Mouse (Mus musculus) liver, embryonic 14.5 days (tissue): ENCODE data around the gene Gm42420. TPM values are rescaled to one million over a fixed set of nuclear protein-coding genes. Genes with fewer than 3 reads are reported as not detected.

Experiments used
- ATAC-seq: fragments of 200-750 bp; cut with Nextera tagmentation; 2 replicates; pipeline ENCODE4 v1.8.0; 2017; ENCODE audit warnings: moderate number of reproducible peaks, mild to moderate bottlenecking, moderate library complexity; ENCODE audit not compliant: insufficient read depth
- DNase-seq, 3 experiments: peaks; one replicate each; pipeline ENCODE4 v3.0.0-alpha.2; 2012 to 2013; ENCODE audit warnings: low read depth in 3 of 3, low spot score in 3 of 3
- H3K27ac ChIP-seq: fragments of 300-500 bp; sonication (generic); 2 replicates; pipeline ENCODE4 v1.5.1; 2014; ENCODE audit warnings: moderate library complexity, mild to moderate bottlenecking, control low read depth, inconsistent platforms
- H3K27me3 ChIP-seq: fragments of 300-500 bp; sonication (generic); 2 replicates; pipeline ENCODE4 v1.6.1; 2014; ENCODE audit warnings: mild to moderate bottlenecking, low read length, moderate library complexity; ENCODE audit not compliant: control insufficient read depth, insufficient read depth
- H3K36me3 ChIP-seq: fragments of 300-500 bp; sonication (generic); replicated peaks from 2 replicates; pipeline ENCODE4 v1.6.1; 2014; ENCODE audit warnings: low read depth; ENCODE audit not compliant: control insufficient read depth, insufficient read depth
- H3K4me1 ChIP-seq, 2 experiments: fragments of 200-500 bp in 1 of 2; fragments of 300-500 bp in 1 of 2; sonication (generic) in 1 of 2; replicated peaks; 2 replicates each; pipeline ENCODE4 v1.6.1; 2012 to 2014; ENCODE audit warnings: antibody characterized with exemption in 1 of 2, inconsistent platforms in 1 of 2, low read length in 1 of 2; ENCODE audit not compliant: control insufficient read depth in 2 of 2, insufficient read depth in 2 of 2
- H3K4me2 ChIP-seq: fragments of 300-500 bp; sonication (generic); 2 replicates; pipeline ENCODE4 v1.6.1; 2014; ENCODE audit warnings: low read depth, mild to moderate bottlenecking, control low read depth, moderate library complexity
- H3K4me3 ChIP-seq, 2 experiments: fragments of 200-500 bp in 1 of 2; fragments of 300-500 bp in 1 of 2; sonication (generic) in 1 of 2; 2 replicates each; pipeline ENCODE4 v1.5.1; 2012 to 2014; ENCODE audit warnings: low read depth in 2 of 2, low read length in 2 of 2, mild to moderate bottlenecking in 2 of 2, control low read depth in 1 of 2, inconsistent platforms in 1 of 2, moderate library complexity in 1 of 2; ENCODE audit not compliant: insufficient read depth in 1 of 2
- H3K9ac ChIP-seq: fragments of 300-500 bp; sonication (generic); replicated peaks from 2 replicates; pipeline ENCODE4 v1.6.1; 2014; ENCODE audit warnings: mild to moderate bottlenecking, control low read depth, moderate library complexity
- H3K9me3 ChIP-seq: fragments of 300-500 bp; sonication (generic); 2 replicates; pipeline ENCODE4 v1.6.1; 2016; ENCODE audit warnings: low read length, mixed read lengths; ENCODE audit not compliant: control insufficient read depth
- CTCF ChIP-seq: IDR thresholded peaks from 2 replicates; pipeline ENCODE4 v1.5.1; 2016; ENCODE audit warnings: antibody characterized with exemption, low read depth, control low read depth
- EP300 ChIP-seq: IDR thresholded peaks from 2 replicates; pipeline ENCODE4 v1.6.1; 2016; ENCODE audit warnings: antibody characterized with exemption, low read depth
- WGBS: fragments of 180-500 bp; shearing (Covaris S2); extraction: QIAGEN DNeasy Blood & Tissue Kit; methylation state at CpG from one replicate; pipeline ENCODE4 v1.1.7; 2014; ENCODE audit not compliant: insufficient replicate concordance; 5-methylcytosine and 5-hydroxymethylcytosine counted together
- polyA plus RNA-seq, 2 experiments: library from polyadenylated mRNA; depleted of rRNA in 1 of 2; stranded (reverse) in 1 of 2; unstranded in 1 of 2; fragments of >200 nt; fragmentation: Nextera tagmentation in 1 of 2; extraction: Ambion mirVana in 1 of 2; gene quantifications; 2 replicates each; pipeline versions ENCODE4 v1.2.1 to v1.2.3; 2012 to 2014

Gm42420 gene
- polyA plus RNA-seq, 2 experiments, result 1.6 to 2.1 TPM

- H3K36me3 ChIP-seq, result no peaks in the 10 kb centered on the region
- WGBS, result 52% methylated on average over 3 of the region's 3 CpGs
- H3K27me3 ChIP-seq, result no peaks in the 10 kb centered on the region
- no peak overlapping the region for H3K27ac ChIP-seq
- H3K4me3 ChIP-seq, result no peak overlapping the region
- no peak overlapping the region for H3K4me2 ChIP-seq
- peaks cover 5 to 11% of the 10 kb centered on the region in 2 experiments; a peak in 3 of 4 replicates for H3K4me1 ChIP-seq
- ATAC-seq, result no peak
- DNase-seq, result no peak
- TF ChIP-seq EP300 (no peak), CTCF (no peak)
- H3K9ac ChIP-seq, result no peak overlapping the region
- no peaks in the 10 kb centered on the region for H3K9me3 ChIP-seq
Observed at GRCm38 (mm10) chr6:39570426-39570825, 15.1 kb upstream of the Gm42420 start.

GRCm38 (mm10) chr6:39573791-39574554, 11.6 kb upstream of the Gm42420 start, which contains the start of gene Adck2:
Gene Adck2 (plus strand): TSS chr6:39573873.
- Histone ChIP-seq H3K27ac (peak within 1 kb of the TSS; percentile 43), H3K27me3 (no peaks in the 10 kb centered on the region), H3K9ac (peak within 1 kb of the TSS; percentile 68), H3K36me3 (no peaks in the 10 kb centered on the region; the same call in 1 of the 2 replicates), H3K4me2 (peak within 1 kb of the TSS; percentile 81), H3K4me1 (peaks cover 5 to 11% of the 10 kb centered on the region in 2 experiments; a peak in 3 of 4 replicates), H3K9me3 (no peaks in the 10 kb centered on the region), H3K4me3 (peak within 1 kb of the TSS; percentile 77 to 78)
- WGBS, result 1% methylated on average over 49 of the region's 49 CpGs
- peak; percentile 60 to 69 (median 69) for DNase-seq
- TF ChIP-seq EP300 (no peak), CTCF (peak; percentile 70)
- peak; percentile 96 for ATAC-seq

GRCm38 (mm10) chr6:39574555-39574869, 11.0 kb upstream of the Gm42420 start:
- H3K4me3 ChIP-seq, result peak overlapping the region; percentile 77 to 78
- no peak overlapping the region for H3K27ac ChIP-seq
- no peak for TF ChIP-seq EP300
- TF ChIP-seq CTCF, result no peak
- H3K4me1 ChIP-seq, result peaks cover 5 to 11% of the 10 kb centered on the region in 2 experiments; a peak in 3 of 4 replicates
- 37% methylated on average over 10 of the region's 10 CpGs for WGBS
- DNase-seq (no peak), ATAC-seq (no peak)
- H3K9ac ChIP-seq, result peak overlapping the region; percentile 68
- H3K36me3 ChIP-seq, result no peaks in the 10 kb centered on the region; the same call in 1 of the 2 replicates
- H3K9me3 ChIP-seq, result no peaks in the 10 kb centered on the region
- H3K4me2 ChIP-seq, result peak overlapping the region; percentile 81
- H3K27me3 ChIP-seq, result no peaks in the 10 kb centered on the region

GRCm38 (mm10) chr6:39574951-39575350, 10.6 kb upstream of the Gm42420 start:
- DNase-seq, result no peak
- Histone ChIP-seq H3K27ac (no peak overlapping the region), H3K36me3 (no peaks in the 10 kb centered on the region; the same call in 1 of the 2 replicates), H3K27me3 (no peaks in the 10 kb centered on the region), H3K9me3 (no peaks in the 10 kb centered on the region), H3K4me2 (peak overlapping the region; percentile 81), H3K9ac (0 out of 2 replicates have a peak overlapping the region, but pooled peaks have one; percentile 27), H3K4me3 (peak overlapping the region in 1 of 2 experiments; percentile 78; a peak in 2 of 4 replicates), H3K4me1 (peaks cover 5 to 11% of the 10 kb centered on the region in 2 experiments; a peak in 3 of 4 replicates)
- WGBS, result 69% methylated on average over 7 of the region's 7 CpGs
- TF ChIP-seq EP300 (no peak), CTCF (no peak)
- ATAC-seq, result no peak

GRCm38 (mm10) chr6:39579552-39579951, 6.0 kb upstream of the Gm42420 start:
- 80% methylated on average over 7 of the region's 7 CpGs for WGBS
- no peaks in the 10 kb centered on the region for H3K27me3 ChIP-seq
- ATAC-seq, result no peak

More at GRCm38 (mm10) chr6:39579552-39579951, 6.0 kb upstream of the Gm42420 start:
- Histone ChIP-seq H3K4me1 (peaks cover 19 to 20% of the 10 kb centered on the region in 2 experiments), H3K9ac (no peak overlapping the region), H3K36me3 (no peaks in the 10 kb centered on the region; the same call in 1 of the 2 replicates), H3K27ac (no peak overlapping the region), H3K4me3 (no peak overlapping the region), H3K9me3 (no peaks in the 10 kb centered on the region), H3K4me2 (no peak overlapping the region)
- no peak for DNase-seq
- TF ChIP-seq CTCF (no peak), EP300 (no peak)
